Mouse (Mus musculus): ENCODE measurements around the gene Tceal7. TPM values are rescaled to one million over a fixed set of nuclear protein-coding genes. Genes with fewer than 3 reads are reported as not detected.

The Tceal7 gene
- 2.2 and 8.4 TPM in 2 replicates for polyA plus RNA-seq (2015; fragmentation: Nextera tagmentation; extraction: Ambion mirVana)

GRCm38 (mm10) chrX:136214729-136215677, at the start of gene Tceal7, which contains the start of gene Bex1:
Gene Tceal7, plus strand, starts transcription at chrX:136214779.
Gene Bex1, minus strand, starts transcription at chrX:136215513.

GRCm38 (mm10) chrX:136172118-136172551, 42.4 kb upstream of the Tceal7 start, which contains the start of gene Tceal8:
Gene Tceal8, minus strand, starts transcription at chrX:136172342.

GRCm38 (mm10) chrX:136203664-136204066, 10.9 kb upstream of the Tceal7 start, which contains the start of gene Tceal5:
Gene Tceal5, minus strand, starts transcription at chrX:136203876.

GRCm38 (mm10) chrX:136244574-136245229, 30.1 kb downstream of the Tceal7 start, which contains the start of gene Tceal9:
Gene Tceal9, plus strand, starts transcription at chrX:136245079.

GRCm38 (mm10) chrX:136269743-136270392, 55.3 kb downstream of the Tceal7 start, which contains the start of gene Bex3:
Gene Bex3, plus strand, starts transcription at chrX:136270253.

Small RNAs within 50 kb of the gene (microRNA-seq; reads per million reads assigned to microRNA genes)
- gene Mir6383 (ENCODE audit: borderline replicate concordance, insufficient number of aligned reads) = not detected

Other genes with a start within 250 kb of the Tceal7 start
- 56.5 and 60.6 TPM in 2 replicates for gene Arxes2, start 221.0 kb upstream of the Tceal7 start, polyA plus RNA-seq (2015; fragmentation: Nextera tagmentation; extraction: Ambion mirVana)
- 15.7 and 25.3 TPM in 2 replicates for gene Arxes1, start 181.4 kb upstream of the Tceal7 start, polyA plus RNA-seq (2015; fragmentation: Nextera tagmentation; extraction: Ambion mirVana)
- gene Bex2, start 146.5 kb upstream of the Tceal7 start, polyA plus RNA-seq (2015; fragmentation: Nextera tagmentation; extraction: Ambion mirVana) = 154 and 234 TPM in 2 replicates
- 0.04 and 0.05 TPM in 2 replicates for gene Nxf3, start 129.5 kb upstream of the Tceal7 start, polyA plus RNA-seq (2015; fragmentation: Nextera tagmentation; extraction: Ambion mirVana)
- 52.0 and 61.1 TPM in 2 replicates for gene Bex4, start 75.8 kb upstream of the Tceal7 start, polyA plus RNA-seq (2015; fragmentation: Nextera tagmentation; extraction: Ambion mirVana)
- gene Tceal8, start 42.4 kb upstream of the Tceal7 start, polyA plus RNA-seq (2015; fragmentation: Nextera tagmentation; extraction: Ambion mirVana) = 203 and 215 TPM in 2 replicates
- 1.7 and 2.4 TPM in 2 replicates for gene Tceal5, start 10.9 kb upstream of the Tceal7 start, polyA plus RNA-seq (2015; fragmentation: Nextera tagmentation; extraction: Ambion mirVana)
- 44.0 and 56.9 TPM in 2 replicates for gene Bex1, start 734 bp downstream of the Tceal7 start, polyA plus RNA-seq (2015; fragmentation: Nextera tagmentation; extraction: Ambion mirVana)
- gene Tceal9, start 30.3 kb downstream of the Tceal7 start, polyA plus RNA-seq (2015; fragmentation: Nextera tagmentation; extraction: Ambion mirVana) = 1,686 and 1,768 TPM in 2 replicates
- 495 and 530 TPM in 2 replicates for gene Bex3, start 55.5 kb downstream of the Tceal7 start, polyA plus RNA-seq (2015; fragmentation: Nextera tagmentation; extraction: Ambion mirVana)

All from adrenal gland, postnatal 0 days (tissue).